Comparison of ENCODE assay signal across 20 mouse cellular contexts in the genomic region with DNA sequence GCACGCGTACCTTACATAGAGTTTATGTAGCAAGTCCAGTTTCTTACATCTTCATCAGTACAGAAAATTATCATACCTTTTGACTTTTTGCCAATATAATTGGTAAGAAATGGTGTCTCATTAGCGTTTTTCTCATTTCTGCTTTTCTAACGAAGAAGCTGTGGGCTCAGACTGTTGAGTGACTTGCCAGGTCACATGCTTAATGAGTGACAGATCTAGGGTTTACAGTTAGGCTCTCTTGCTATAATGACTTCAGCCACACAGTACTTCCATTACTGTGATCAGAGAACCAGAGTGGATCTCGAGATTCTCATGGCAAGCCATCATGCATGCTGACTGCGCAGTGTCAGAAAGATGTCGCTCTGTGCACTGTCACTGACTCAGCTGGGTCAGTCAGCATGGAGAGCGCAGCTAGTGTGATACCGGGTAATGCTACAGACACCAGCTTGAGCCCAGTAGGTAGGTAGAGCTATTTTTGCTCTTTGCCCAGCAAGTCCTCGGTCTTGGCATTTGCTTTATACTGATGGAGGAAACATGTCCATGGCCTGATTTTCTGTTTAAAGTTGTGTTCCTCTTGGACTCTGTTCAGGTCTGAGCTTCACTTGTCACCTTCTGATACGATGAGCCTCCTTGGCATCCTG.
DNase-seq lines count a peak whose midpoint lies in the region; ATAC-seq and TF ChIP-seq lines count a peak whose summit lies in the region.
"Had no signal": no experiment of that assay in that cellular context is flagged by ENCODE, and none has a peak within 500 bp of the region (broad histone marks: within the 10 kb centered on the region; RNA-seq: fewer than 3 reads in every experiment).

No protein-coding gene starts in this region.

- WGBS in liver, adult 2 months, result 89% methylated on average over 11 of the region's 11 CpGs
- WGBS in liver, embryonic 12.5 days (ENCODE audit: insufficient replicate concordance), result 80% methylated on average over 11 of the region's 11 CpGs

- no peak overlapping the region for H3K9ac ChIP-seq in liver, adult 2 months (ENCODE audit: low read depth, low read length)
- H3K9ac ChIP-seq in liver, embryonic 12.5 days, result no peak overlapping the region
- H3K9ac ChIP-seq: embryonic facial prominence, embryonic 13.5 days; limb, embryonic 12.5 days; liver, embryonic 15.5 days had no signal

- no peak for TF ChIP-seq POLR2A in liver, adult 2 months (IDR thresholded peaks at IDR 0.05; ENCODE audit: extremely low read depth, insufficient read depth, low read length)

- peaks cover 12% of the 10 kb centered on the region for H3K4me1 ChIP-seq in liver, adult 2 months (ENCODE audit: control insufficient read depth, insufficient read depth, low read length)
- peaks cover 17% of the 10 kb centered on the region for H3K4me1 ChIP-seq in liver, embryonic 12.5 days
- H3K4me1 ChIP-seq: limb, embryonic 12.5 days had no signal

- no peaks in the 10 kb centered on the region for H3K9me3 ChIP-seq in liver, embryonic 12.5 days (replicated peaks)
- H3K9me3 ChIP-seq: embryonic facial prominence, embryonic 13.5 days; limb, embryonic 12.5 days; liver, embryonic 15.5 days had no signal

- no peaks in the 10 kb centered on the region; the same call in 1 of the 2 replicates for H3K79me2 ChIP-seq in liver, adult 2 months (ENCODE audit: control insufficient read depth, insufficient read depth, low read length)

- H3K36me3 ChIP-seq in liver, adult 2 months (ENCODE audit: control insufficient read depth, insufficient read depth, low read length), result no peaks in the 10 kb centered on the region
- H3K36me3 ChIP-seq in liver, embryonic 12.5 days, result no peaks in the 10 kb centered on the region
- H3K36me3 ChIP-seq: embryonic facial prominence, embryonic 13.5 days; limb, embryonic 12.5 days; liver, embryonic 15.5 days had no signal

- no peaks in the 10 kb centered on the region for H3K27me3 ChIP-seq in liver, adult 2 months (ENCODE audit: control insufficient read depth, insufficient read depth, low read length)
- no peaks in the 10 kb centered on the region for H3K27me3 ChIP-seq in liver, embryonic 12.5 days (replicated peaks)
- H3K27me3 ChIP-seq: embryonic facial prominence, embryonic 13.5 days; liver, embryonic 15.5 days; Patski had no signal

- no peak for TF ChIP-seq CTCF in liver, adult 2 months (IDR thresholded peaks at IDR 0.05; ENCODE audit: low read depth, low read length)
- no peak for TF ChIP-seq CTCF in gastrocnemius, adult 2 months (IDR thresholded peaks at IDR 0.05)

- H3K27ac ChIP-seq in liver, adult 2 months (replicated peaks; ENCODE audit: insufficient read depth, low read depth, low read length), result no peak overlapping the region
- H3K27ac ChIP-seq in liver, embryonic 12.5 days, result no peak overlapping the region
- no peak overlapping the region for H3K27ac ChIP-seq in gastrocnemius, adult 2 months
- H3K27ac ChIP-seq: embryonic facial prominence, embryonic 13.5 days; limb, embryonic 12.5 days; liver, embryonic 15.5 days had no signal

- peak; percentile 6 for DNase-seq in liver, adult 2 months (ENCODE audit: extremely low read depth, low read depth, low spot score)
- peak; percentile 92 for DNase-seq in brain, adult 2 months (ENCODE audit: low read depth, low spot score)
- peak; percentile 86 for DNase-seq in cerebellum, adult 9-11 months
- no peak for DNase-seq in gastrocnemius, adult 2 months
- no peak for DNase-seq in urinary bladder, postnatal 4 days (ENCODE audit: low spot score in 2 of 2)
- DNase-seq: adrenal gland, postnatal 36 days; B cell, adult 2 months; gastrocnemius, postnatal 14 days; kidney, adult 9 months; kidney, postnatal 36 days; layer of hippocampus, adult 9-11 months; midbrain, embryonic 14.5 days; thymus, postnatal 4 days had no signal

- intact Hi-C loops in gastrocnemius, adult 2 months (cut with DNase I), result no loop called here

- no peak overlapping the region for H3K4me3 ChIP-seq in liver, adult 2 months (ENCODE audit: insufficient read depth, low read depth, low read length)
- H3K4me3 ChIP-seq in liver, embryonic 12.5 days, result no peak overlapping the region
- no peak overlapping the region for H3K4me3 ChIP-seq in gastrocnemius, adult 2 months
- H3K4me3 ChIP-seq: embryonic facial prominence, embryonic 13.5 days; limb, embryonic 12.5 days; liver, embryonic 15.5 days; myocyte had no signal

- ATAC-seq in liver, embryonic 12.5 days, result no peak
- peak; percentile 74 for ATAC-seq in megakaryocyte, adult 5-6 weeks (ENCODE audit: poor library complexity, severe bottlenecking)
- ATAC-seq: Patski had no signal

- H3K4me2 ChIP-seq in liver, embryonic 12.5 days, result no peak overlapping the region
- H3K4me2 ChIP-seq: embryonic facial prominence, embryonic 13.5 days; limb, embryonic 12.5 days; liver, embryonic 15.5 days had no signal

Comparison
In these comparisons a context has a peak if more than half of its experiments do, and no peak if none do; other contexts are left out.
1. DNase-seq: peak in liver, adult 2 months (single experiment), brain, adult 2 months (single experiment) and cerebellum, adult 9-11 months (single experiment); none in gastrocnemius, adult 2 months (single experiment) and urinary bladder, postnatal 4 days (0 of 2).